ENCODE assay signal across 9 mouse cellular contexts in the genomic region with DNA sequence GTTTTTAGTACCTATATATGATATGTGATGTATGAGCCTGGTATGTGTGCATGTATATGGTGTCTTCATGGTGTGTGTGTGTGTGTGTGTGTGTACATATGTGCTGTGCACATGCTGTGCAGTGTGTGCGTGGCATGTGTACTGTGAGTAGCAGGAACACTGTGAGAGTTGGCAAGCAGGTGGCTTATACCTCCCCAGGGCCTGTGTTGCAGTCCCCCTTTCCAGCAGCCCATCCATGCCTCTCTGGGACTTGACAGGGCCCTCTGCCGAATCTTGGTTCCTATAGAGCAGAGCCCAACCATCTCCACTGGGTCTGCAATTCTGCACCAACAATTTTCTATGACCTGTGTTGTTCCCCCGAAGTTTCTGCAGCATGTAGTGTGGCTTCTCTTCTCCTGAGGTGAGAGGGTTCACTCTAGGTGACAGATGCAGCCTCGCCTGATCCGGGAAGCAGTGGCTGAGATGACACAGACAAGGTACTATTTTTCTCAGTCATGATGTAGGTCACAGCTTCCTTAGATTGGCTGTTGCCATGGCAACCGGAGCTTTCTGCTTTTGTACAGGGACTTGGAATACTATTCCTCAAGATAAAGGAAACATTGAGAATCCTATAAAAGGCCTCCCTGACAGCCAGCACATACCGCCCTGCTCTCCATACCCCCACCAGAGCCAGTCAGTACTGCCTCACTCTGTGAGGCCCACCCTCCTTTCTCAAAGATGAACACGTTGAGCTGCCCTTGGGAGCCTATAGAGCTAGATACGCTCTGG.
DNase-seq lines count a peak whose midpoint lies in the region; ATAC-seq and TF ChIP-seq lines count a peak whose summit lies in the region.
"Had no signal": no experiment of that assay in that cellular context is flagged by ENCODE, and none has a peak within 500 bp of the region (broad histone marks: within the 10 kb centered on the region; RNA-seq: fewer than 3 reads in every experiment).

No protein-coding gene starts in this region.

- H3K36me3 ChIP-seq in embryonic facial prominence, embryonic 14.5 days (ENCODE audit: control insufficient read depth, insufficient read depth, low read length) = no peaks in the 10 kb centered on the region
- H3K36me3 ChIP-seq in midbrain, embryonic 14.5 days (ENCODE audit: control insufficient read depth, insufficient read depth, low read length) = no peaks in the 10 kb centered on the region
- no peaks in the 10 kb centered on the region for H3K36me3 ChIP-seq in liver, embryonic 11.5 days (ENCODE audit: control insufficient read depth, insufficient read depth, low read length)

- 72% methylated on average over 9 of the region's 9 CpGs for WGBS in embryonic facial prominence, embryonic 14.5 days
- WGBS in midbrain, embryonic 14.5 days = 46% methylated on average over 9 of the region's 9 CpGs
- WGBS in liver, embryonic 11.5 days = 74% methylated on average over 9 of the region's 9 CpGs

- peak; percentile 19 for DNase-seq in R1 (ENCODE audit: low read depth, low spot score)
- peak; percentile 9 for DNase-seq in embryonic facial prominence, embryonic 14.5 days (ENCODE audit: low spot score)
- DNase-seq in layer of hippocampus, adult 2 months (ENCODE audit: low spot score in 2 of 2) = peak; percentile 23 to 62
- peak; percentile 91 for DNase-seq in midbrain, embryonic 14.5 days
- DNase-seq in liver, embryonic 11.5 days (ENCODE audit: low spot score) = no peak
- DNase-seq in B cell, adult 2 months = no peak
- DNase-seq in urinary bladder, adult 2 months (ENCODE audit: low spot score) = no peak
- DNase-seq in lung, adult 18-20 months = no peak

- no peak for ATAC-seq in embryonic facial prominence, embryonic 14.5 days (ENCODE audit: low read depth)
- ATAC-seq in midbrain, embryonic 14.5 days (ENCODE audit: low FRiP score, low TSS enrichment) = peak; percentile 69
- ATAC-seq in liver, embryonic 11.5 days (replicated peaks; ENCODE audit: low FRiP score) = no peak

- H3K4me2 ChIP-seq in embryonic facial prominence, embryonic 14.5 days (ENCODE audit: low read depth, low read length) = no peak overlapping the region
- no peak overlapping the region for H3K4me2 ChIP-seq in midbrain, embryonic 14.5 days (ENCODE audit: low read length)
- H3K4me2 ChIP-seq in liver, embryonic 11.5 days = no peak overlapping the region

- no peak overlapping the region for H3K4me3 ChIP-seq in embryonic facial prominence, embryonic 14.5 days (ENCODE audit: low read depth, low read length)
- no peak overlapping the region for H3K4me3 ChIP-seq in layer of hippocampus, adult 2 months
- no peak overlapping the region for H3K4me3 ChIP-seq in midbrain, embryonic 14.5 days (replicated peaks; ENCODE audit: low read depth, low read length)
- H3K4me3 ChIP-seq in liver, embryonic 11.5 days (ENCODE audit: low read depth, low read length) = no peak overlapping the region
- H3K4me3 ChIP-seq: myocyte had no signal

- H3K27me3 ChIP-seq in embryonic facial prominence, embryonic 14.5 days (replicated peaks; ENCODE audit: control insufficient read depth, insufficient read depth, low read length) = no peaks in the 10 kb centered on the region
- no peaks in the 10 kb centered on the region for H3K27me3 ChIP-seq in midbrain, embryonic 14.5 days (ENCODE audit: control insufficient read depth, insufficient read depth, low read length)
- H3K27me3 ChIP-seq in liver, embryonic 11.5 days (replicated peaks; ENCODE audit: control insufficient read depth, insufficient read depth, low read length) = no peaks in the 10 kb centered on the region

- no peak overlapping the region for H3K27ac ChIP-seq in embryonic facial prominence, embryonic 14.5 days (replicated peaks; ENCODE audit: low read depth, low read length)
- H3K27ac ChIP-seq in layer of hippocampus, adult 2 months = no peak overlapping the region
- H3K27ac ChIP-seq in midbrain, embryonic 14.5 days (replicated peaks; ENCODE audit: low read depth, low read length) = peak overlapping the region; percentile 80
- no peak overlapping the region for H3K27ac ChIP-seq in liver, embryonic 11.5 days (ENCODE audit: low read depth, low read length)

- no peak overlapping the region for H3K9ac ChIP-seq in embryonic facial prominence, embryonic 14.5 days (ENCODE audit: low read depth, low read length)
- H3K9ac ChIP-seq in midbrain, embryonic 14.5 days (replicated peaks; ENCODE audit: low read length) = 0 out of 2 replicates have a peak overlapping the region, but pooled peaks have one; percentile 7
- no peak overlapping the region for H3K9ac ChIP-seq in liver, embryonic 11.5 days (ENCODE audit: low read depth, low read length)

- TF ChIP-seq CTCF in layer of hippocampus, adult 2 months (conservative IDR thresholded peaks at IDR 0.05) = no peak

- no peaks in the 10 kb centered on the region for H3K4me1 ChIP-seq in embryonic facial prominence, embryonic 14.5 days (ENCODE audit: control insufficient read depth, insufficient read depth, low read length)
- peaks cover 12% of the 10 kb centered on the region for H3K4me1 ChIP-seq in midbrain, embryonic 14.5 days (ENCODE audit: control insufficient read depth, insufficient read depth, low read length)
- H3K4me1 ChIP-seq in liver, embryonic 11.5 days (replicated peaks; ENCODE audit: control insufficient read depth, insufficient read depth, low read length) = no peaks in the 10 kb centered on the region

- no peaks in the 10 kb centered on the region for H3K9me3 ChIP-seq in embryonic facial prominence, embryonic 14.5 days (ENCODE audit: control insufficient read depth, low read length)
- no peaks in the 10 kb centered on the region for H3K9me3 ChIP-seq in midbrain, embryonic 14.5 days (ENCODE audit: control insufficient read depth, low read length)
- no peaks in the 10 kb centered on the region for H3K9me3 ChIP-seq in liver, embryonic 11.5 days (ENCODE audit: control insufficient read depth, low read length)

Comparison
In these comparisons a context has a peak if more than half of its experiments do, and no peak if none do; other contexts are left out.
1. DNase-seq: peak in R1 (single experiment), embryonic facial prominence, embryonic 14.5 days (single experiment), layer of hippocampus, adult 2 months (2 of 2) and midbrain, embryonic 14.5 days (single experiment); none in liver, embryonic 11.5 days (single experiment), B cell, adult 2 months (0 of 2), urinary bladder, adult 2 months (single experiment) and lung, adult 18-20 months (0 of 2).